Mouse (Mus musculus) left cerebral cortex, postnatal 10 days (tissue): Measurements from ENCODE around the gene Tmem207. TPM values are rescaled to one million over a fixed set of nuclear protein-coding genes. Genes with fewer than 3 reads are reported as not detected.
"Not testable (repeated sequence)": the region's sequence is repeated elsewhere in the genome, so short reads cannot be mapped to it uniquely, and the experiment has no call there.

Source experiments
- DNase-seq, 2 experiments: peaks; one replicate each; pipeline ENCODE4 v3.0.0; 2021 to 2022; ENCODE audit warnings: low spot score in 2 of 2, mixed read lengths in 1 of 2; ENCODE audit errors: extremely low spot score in 1 of 2
- intact Hi-C: fragments of 180-260 bp; cut with DNase I; formaldehyde crosslinking; loops from one replicate; pipeline ENCODE4 v1.15.1; 2025
- total RNA-seq, 2 experiments: library from RNA; stranded (reverse); gene quantifications; 2 replicates each; pipeline ENCODE4 v1.2.3; 2021

Gene Tmem207
- not detected for total RNA-seq

- no peak for DNase-seq
- intact Hi-C loops: loop anchor here (10.0 kb wide), 1 partner anchor 292 kb away; no protein-coding TSS in a partner anchor
These were observed at the start of gene Tmem207 for GRCm38 (mm10) chr16:26526669-26527068. Tmem207 (minus strand) TSS chr16:26526769.

DNA sequence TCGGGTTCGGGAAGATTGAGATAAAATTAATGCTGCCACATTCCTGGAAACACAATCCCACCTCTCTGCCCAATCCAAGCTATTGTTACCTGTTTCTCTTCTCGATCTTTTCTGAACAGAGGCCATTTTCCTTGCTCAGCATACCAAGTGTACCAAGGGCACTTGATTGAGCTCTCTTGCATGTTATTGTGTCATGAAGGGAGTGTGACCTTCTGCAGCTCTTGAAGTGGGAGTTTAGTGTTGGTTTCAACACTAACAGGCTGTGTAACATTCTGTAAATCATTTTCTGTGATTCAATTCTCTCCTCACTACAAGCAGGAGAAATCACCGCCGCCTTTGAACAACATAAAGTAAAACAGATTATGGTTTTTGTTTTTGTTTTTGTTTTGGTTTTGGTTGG, 47.6 kb upstream of the Tmem207 start:
- no peak for DNase-seq
- intact Hi-C loops: no loop called here

DNA sequence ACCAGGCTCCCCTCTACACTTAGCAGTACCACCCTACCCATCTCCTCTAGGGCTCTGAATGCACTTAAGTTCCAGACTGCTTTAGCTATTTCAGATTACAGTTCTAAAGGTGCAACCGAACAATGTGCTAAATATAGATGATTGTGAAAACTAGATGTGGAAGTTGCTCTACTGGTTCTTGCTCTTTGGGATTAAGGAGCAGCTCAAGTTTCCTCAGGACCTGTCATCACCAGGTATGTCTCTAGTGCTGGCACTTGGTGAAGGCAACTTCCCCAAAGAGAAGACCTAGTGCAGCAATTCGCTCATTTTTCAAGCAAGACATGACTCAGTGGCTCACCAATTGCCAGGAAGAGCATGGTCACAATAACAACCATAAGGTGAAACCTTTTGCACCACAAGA, 45.3 kb upstream of the Tmem207 start:
- DNase-seq: no peak
- intact Hi-C loops: no loop called here

DNA sequence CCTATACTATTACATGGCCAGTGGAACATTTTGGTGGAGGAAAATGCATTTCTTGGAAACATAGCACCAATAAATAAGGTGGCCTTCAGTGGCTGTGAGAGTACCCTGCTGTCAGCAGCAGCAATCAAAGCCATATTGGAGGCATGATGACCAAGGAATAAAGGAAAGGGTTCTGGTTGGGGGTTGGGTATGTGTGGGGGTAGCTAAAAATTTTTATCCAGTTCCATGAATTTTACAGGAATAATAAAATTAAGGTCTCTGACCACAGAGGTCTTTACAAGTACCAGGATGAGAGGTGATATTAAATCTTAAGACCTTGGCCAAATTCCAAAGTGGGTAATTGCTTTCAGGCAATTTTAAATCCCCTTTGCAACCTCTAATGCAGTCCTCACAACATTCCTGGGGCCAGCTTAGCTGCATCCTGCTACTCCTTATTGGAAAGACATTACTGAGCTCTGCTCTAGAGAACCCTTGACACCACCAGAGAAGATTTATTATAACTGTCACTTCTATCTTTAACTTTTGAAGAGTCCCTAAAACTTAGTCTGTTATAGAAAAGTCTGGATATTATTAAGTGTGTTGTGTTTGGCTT, 42.9 kb upstream of the Tmem207 start:
- no peak for DNase-seq
- intact Hi-C loops: no loop called here

DNA sequence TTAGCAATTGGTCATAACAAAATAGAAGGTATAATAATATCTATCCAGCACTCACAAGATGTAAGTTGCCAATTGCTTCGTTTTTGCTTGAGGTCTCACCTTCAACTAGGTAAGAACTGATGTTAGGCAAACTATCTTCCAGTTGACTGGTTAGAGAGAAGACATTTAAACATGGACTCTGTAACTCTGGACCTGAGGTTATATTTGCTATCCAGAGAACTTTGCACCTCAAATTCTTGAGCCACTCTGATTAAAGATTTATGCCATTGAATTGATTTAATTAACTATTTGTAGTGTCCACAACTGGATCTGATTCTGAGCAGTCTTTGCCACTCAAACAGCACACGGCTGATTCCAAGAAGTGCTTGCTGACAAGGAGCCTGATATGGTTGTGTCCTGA, 36.2 kb upstream of the Tmem207 start:
- DNase-seq: no peak
- intact Hi-C loops: no loop called here

- intact Hi-C loops: no loop called here
- no peak for DNase-seq
These were observed 35.2 kb upstream of the Tmem207 start for GRCm38 (mm10) chr16:26561743-26562142.

DNA sequence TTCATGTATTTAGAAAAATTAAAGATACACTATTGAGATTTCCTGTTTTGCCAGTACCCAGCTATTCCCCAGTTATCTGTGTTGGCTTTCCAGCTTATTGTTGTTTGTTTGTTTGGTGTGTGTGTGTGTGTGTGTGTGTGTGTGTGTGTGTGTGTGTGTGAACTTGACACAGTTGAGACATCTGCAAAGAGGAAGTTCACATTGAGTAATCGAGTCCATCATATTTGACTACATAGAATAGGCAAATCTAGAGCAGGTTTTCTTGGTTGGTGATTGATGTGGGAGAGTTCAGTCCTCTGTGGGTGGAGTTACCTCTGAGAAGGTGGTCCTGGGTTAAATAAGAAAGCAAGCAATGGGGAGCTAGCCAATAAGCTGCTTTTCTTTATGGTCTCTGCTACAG, 32.2 kb upstream of the Tmem207 start:
- DNase-seq: no peak
- intact Hi-C loops: no loop called here

- intact Hi-C loops: no loop called here
- no peak for DNase-seq
These were observed 25.7 kb upstream of the Tmem207 start for GRCm38 (mm10) chr16:26552234-26552633.

DNA sequence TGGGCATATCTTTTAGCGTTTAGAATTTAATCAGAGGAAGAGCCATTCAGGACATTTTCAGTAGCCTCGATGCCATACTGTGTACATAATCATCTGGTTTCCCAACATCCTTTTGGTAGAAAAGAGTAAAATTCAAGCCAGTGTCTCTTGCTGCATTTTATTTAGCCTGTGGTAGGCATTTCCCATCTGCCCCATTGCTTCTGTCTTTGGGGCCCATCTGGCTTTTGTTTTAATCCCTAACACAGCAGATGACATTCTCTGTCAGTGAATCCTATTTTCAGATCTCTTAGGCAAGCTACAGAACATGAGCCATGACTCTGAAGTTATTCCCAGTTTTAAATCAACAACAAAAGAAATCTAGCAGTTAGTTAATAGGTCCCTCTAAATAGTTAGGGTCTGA, 22.7 kb upstream of the Tmem207 start:
- peak in 1 of 2 experiments; percentile 13 for DNase-seq
- intact Hi-C loops: no loop called here

DNA sequence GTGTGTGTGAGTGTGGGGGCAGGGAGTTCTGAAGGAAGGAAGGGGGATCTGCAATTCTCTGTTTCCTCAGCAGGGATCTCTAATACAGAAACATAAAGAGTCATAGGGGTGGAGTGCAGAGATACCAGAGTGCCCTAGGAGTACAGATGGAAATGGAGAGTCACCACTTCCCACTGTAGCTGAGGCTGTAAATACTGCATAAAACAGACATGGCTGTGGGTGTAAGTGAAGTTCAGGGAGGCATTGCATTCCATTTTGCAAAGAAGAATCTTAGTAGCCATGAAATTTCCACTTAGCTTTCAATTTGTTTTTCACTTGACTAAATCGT, 20.3 kb upstream of the Tmem207 start:
- no peak for DNase-seq
- intact Hi-C loops: no loop called here

DNA sequence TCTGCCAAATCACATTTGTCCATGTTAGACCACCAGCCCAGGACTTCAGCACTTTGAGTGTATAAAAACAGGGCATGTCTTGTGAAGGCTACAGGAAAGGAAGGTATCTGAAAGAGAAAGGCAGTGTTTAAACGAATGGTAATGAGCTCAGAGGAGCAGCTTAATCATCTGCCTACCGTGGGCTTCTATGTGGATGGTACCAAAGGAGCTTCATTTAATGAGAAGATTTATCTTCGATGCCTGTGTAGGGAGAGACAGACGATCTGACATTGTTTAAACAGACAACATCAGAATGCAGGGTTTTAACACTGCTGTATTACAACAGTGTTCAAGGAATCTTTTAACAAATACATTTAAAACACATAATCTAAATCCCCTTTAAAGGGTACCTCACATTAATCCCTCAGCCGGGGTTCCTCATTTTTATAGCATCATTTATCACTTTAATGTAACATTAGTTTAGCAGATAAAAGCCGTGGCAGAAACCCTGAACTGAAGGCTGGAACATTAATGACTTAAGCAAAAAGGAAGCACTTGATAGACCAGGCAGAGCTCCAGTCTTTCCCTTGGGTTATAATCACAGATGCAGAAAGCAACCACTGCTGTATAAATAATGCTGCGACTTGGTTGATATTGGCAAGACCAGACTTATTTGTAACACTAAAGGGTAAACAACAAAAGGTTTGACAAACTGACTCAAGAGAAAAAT, 19.8 kb upstream of the Tmem207 start:
- intact Hi-C loops: no loop called here
- DNase-seq: no peak

DNA sequence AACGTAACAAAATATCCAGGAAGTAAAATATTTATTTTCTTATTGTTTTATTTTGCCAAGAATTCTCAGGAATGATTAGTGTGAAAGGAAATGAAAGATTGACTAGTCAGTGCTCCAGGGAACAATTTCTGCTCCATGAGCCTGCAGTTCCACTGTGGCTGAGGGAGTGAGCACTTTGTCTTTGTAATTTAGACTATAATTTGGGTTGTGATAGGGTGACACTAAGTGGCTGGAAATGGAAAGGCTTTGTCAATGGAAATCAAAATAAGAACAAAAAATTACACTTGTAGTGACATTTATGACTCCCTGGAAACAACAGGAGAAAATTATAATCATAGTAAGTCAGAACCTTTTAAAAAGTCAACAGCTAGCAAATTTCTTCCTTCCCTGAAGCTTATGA, 5.7 kb upstream of the Tmem207 start:
- intact Hi-C loops: no loop called here
- DNase-seq: no peak

GRCm38 (mm10) chr16:26530451-26530850, 3.9 kb upstream of the Tmem207 start:
- DNase-seq: no peak
- intact Hi-C loops: no loop called here

GRCm38 (mm10) chr16:26527931-26528666, 1.5 kb upstream of the Tmem207 start:
- intact Hi-C loops: loop anchor here (10.0 kb wide), 1 partner anchor 293 kb away; no protein-coding TSS in a partner anchor
- DNase-seq: peak; percentile 48 to 60

DNA sequence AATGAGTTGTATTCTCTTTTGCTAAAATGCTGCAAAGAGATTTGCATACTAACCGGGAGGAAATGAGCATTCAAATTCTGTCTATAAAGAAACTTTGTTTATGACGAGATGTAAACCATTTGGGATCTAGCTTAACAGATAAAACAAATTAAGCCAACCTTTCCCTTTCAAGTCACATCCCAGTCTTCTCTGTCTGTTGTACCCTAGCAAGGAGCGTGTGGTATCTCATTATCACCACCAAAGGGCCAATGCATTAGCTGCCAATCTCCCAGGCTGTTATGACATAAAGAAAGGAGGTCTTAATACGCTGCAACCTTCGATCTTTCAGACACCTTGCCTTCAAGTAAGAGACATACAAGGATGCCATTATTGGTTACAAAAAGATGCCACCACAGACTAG, 737 bp downstream of the Tmem207 start:
- no peak for DNase-seq
- intact Hi-C loops: loop anchor here (10.0 kb wide), 1 partner anchor 291 kb away; no protein-coding TSS in a partner anchor

- DNase-seq: no peak
- intact Hi-C loops: no loop called here
These were observed 7.0 kb downstream of the Tmem207 start for GRCm38 (mm10) chr16:26519596-26519995.

DNA sequence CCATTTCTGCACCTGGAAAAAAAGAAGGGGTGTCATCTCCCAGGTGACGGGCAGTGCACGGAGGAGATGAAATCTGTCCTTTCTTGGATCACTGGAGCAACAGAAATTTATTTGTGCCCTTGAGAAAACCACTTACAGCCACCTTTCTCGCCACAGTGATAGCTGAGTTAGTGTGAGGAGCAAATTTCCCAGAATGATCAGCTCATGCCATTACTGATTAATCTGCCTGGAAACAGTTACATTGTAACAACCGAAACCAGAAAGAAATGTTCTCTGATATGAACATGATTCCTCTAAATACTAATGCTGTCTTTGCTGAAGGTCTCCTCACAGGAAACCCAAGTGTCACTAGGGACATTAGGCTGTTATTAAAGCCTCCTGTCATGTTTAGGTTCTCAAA, 21.6 kb downstream of the Tmem207 start:
- intact Hi-C loops: no loop called here
- DNase-seq: no peak

DNA sequence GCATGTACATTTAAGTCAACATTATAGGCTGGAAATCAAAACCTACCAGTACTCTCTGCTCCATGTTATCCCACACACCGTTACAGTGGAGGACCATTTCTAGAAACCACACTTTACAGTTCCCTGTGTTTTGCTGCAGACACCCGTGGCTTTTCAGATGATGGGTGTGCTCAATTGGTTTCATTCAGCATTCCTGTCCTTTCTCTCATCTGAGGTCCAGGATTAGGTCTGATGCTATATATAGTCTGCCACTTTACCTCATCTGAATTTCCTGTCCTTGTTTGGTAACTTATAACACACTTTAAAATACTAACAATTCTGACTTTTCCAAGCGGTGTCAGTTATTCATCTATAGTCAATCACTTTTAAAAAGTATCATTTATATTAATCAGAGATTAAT, 25.8 kb downstream of the Tmem207 start:
- intact Hi-C loops: no loop called here
- DNase-seq: no peak

- intact Hi-C loops, DNase-seq: not testable (repeated sequence)
These were observed 26.9 kb downstream of the Tmem207 start for GRCm38 (mm10) chr16:26499705-26500104.

DNA sequence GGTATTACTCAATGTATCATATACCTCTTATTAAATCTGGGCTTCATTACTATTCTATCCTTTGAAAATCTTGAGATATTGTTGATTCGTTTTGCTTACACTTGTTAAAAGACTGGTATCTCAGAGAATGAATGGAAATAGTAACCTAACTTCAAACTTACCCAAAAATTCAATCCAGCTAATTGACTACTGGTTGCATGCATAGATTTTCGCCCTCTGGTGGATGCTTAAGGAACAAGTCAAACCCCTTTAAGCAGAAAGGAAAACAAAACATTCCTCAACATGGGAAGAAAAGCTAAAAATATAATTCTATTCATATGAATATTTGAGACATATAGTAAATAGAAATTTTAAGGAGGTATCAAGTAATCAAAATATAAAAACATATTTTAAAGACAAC, 30.8 kb downstream of the Tmem207 start:
- intact Hi-C loops: no loop called here
- no peak for DNase-seq
